Mouse (Mus musculus): ENCODE data around the gene Sgms1.

GRCm38 (mm10) chr19:32119666-32120065 lies 269.8 kb downstream of the Sgms1 start:
- no peak for TF ChIP-seq POLR2A (IDR thresholded peaks at IDR 0.05; ENCODE audit: low read depth, low read length)
- no peak for TF ChIP-seq CTCF (IDR thresholded peaks at IDR 0.05; ENCODE audit: borderline replicate concordance, insufficient read depth, low read length)

Data from embryonic fibroblast, embryonic 13.5 days (primary cell).